Mouse (Mus musculus): ENCODE results near the gene Trcg1.

Trcg1 gene

GRCm38 (mm10) chr9:57232341-57232940 lies 3.9 kb upstream of the Trcg1 start:
- DNase-seq (ENCODE audit: low spot score) = no peak

- DNase-seq (ENCODE audit: low spot score) = no peak
These were observed 3.2 kb upstream of the Trcg1 start for GRCm38 (mm10) chr9:57233142-57233541.

GRCm38 (mm10) chr9:57233767-57234166 lies 2.6 kb upstream of the Trcg1 start:
- no peak for DNase-seq (ENCODE audit: low spot score)

GRCm38 (mm10) chr9:57237705-57238104 lies 1.3 kb downstream of the Trcg1 start:
- no peak for DNase-seq (ENCODE audit: low spot score)

- no peak for DNase-seq (ENCODE audit: low spot score)
These were observed 1.9 kb downstream of the Trcg1 start for GRCm38 (mm10) chr9:57238220-57238619.

GRCm38 (mm10) chr9:57241111-57241510 lies 4.8 kb downstream of the Trcg1 start:
- no peak for DNase-seq (ENCODE audit: low spot score)

- DNase-seq (ENCODE audit: low spot score) = no peak
These were observed 6.6 kb downstream of the Trcg1 start for GRCm38 (mm10) chr9:57242916-57243315.

GRCm38 (mm10) chr9:57244106-57244685 lies 7.8 kb downstream of the Trcg1 start:
- DNase-seq (ENCODE audit: low spot score) = no peak

- no peak for DNase-seq (ENCODE audit: low spot score)
These were observed 10.1 kb downstream of the Trcg1 start for GRCm38 (mm10) chr9:57246482-57246881.

- no peak for DNase-seq (ENCODE audit: low spot score)
These were observed 10.9 kb downstream of the Trcg1 start for GRCm38 (mm10) chr9:57247201-57247671.

GRCm38 (mm10) chr9:57248030-57248942 lies 11.9 kb downstream of the Trcg1 start:
- no peak for DNase-seq (ENCODE audit: low spot score)

- no peak for DNase-seq (ENCODE audit: low spot score)
These were observed 13.7 kb downstream of the Trcg1 start for GRCm38 (mm10) chr9:57250026-57250425.

- no peak for DNase-seq (ENCODE audit: low spot score)
These were observed 14.8 kb downstream of the Trcg1 start for GRCm38 (mm10) chr9:57251139-57251538.

GRCm38 (mm10) chr9:57254061-57254460 lies 17.7 kb downstream of the Trcg1 start:
- no peak for DNase-seq (ENCODE audit: low spot score)

- DNase-seq (ENCODE audit: low spot score) = no peak
These were observed 18.6 kb downstream of the Trcg1 start for GRCm38 (mm10) chr9:57254823-57255495.

GRCm38 (mm10) chr9:57256309-57256708 lies 20.0 kb downstream of the Trcg1 start:
- no peak for DNase-seq (ENCODE audit: low spot score)

GRCm38 (mm10) chr9:57256861-57257260 lies 20.5 kb downstream of the Trcg1 start:
- no peak for DNase-seq (ENCODE audit: low spot score)

- DNase-seq (ENCODE audit: low spot score) = no peak
These were observed 21.3 kb downstream of the Trcg1 start for GRCm38 (mm10) chr9:57257627-57258026.

GRCm38 (mm10) chr9:57259736-57260135 lies 23.4 kb downstream of the Trcg1 start:
- peak; percentile 89 for DNase-seq (ENCODE audit: low spot score)

- DNase-seq (ENCODE audit: low spot score) = no peak
These were observed 24.6 kb downstream of the Trcg1 start for GRCm38 (mm10) chr9:57260940-57261339.

- no peak for DNase-seq (ENCODE audit: low spot score)
These were observed 25.2 kb downstream of the Trcg1 start for GRCm38 (mm10) chr9:57261516-57261912.
